Mouse (Mus musculus) forebrain, embryonic 13.5 days (tissue): ENCODE measurements around the gene BC025920. TPM values are rescaled to one million over a fixed set of nuclear protein-coding genes. Genes with fewer than 3 reads are reported as not detected.

ENCODE experiments used
- ATAC-seq: fragments of 200-750 bp; cut with Nextera tagmentation; 2 replicates; pipeline ENCODE4 v1.8.0; 2017
- H3K27ac ChIP-seq: fragments of 300-500 bp; sonication (generic); 2 replicates; pipeline ENCODE4 v1.5.1; 2015; ENCODE audit warnings: inconsistent platforms, mild to moderate bottlenecking, moderate library complexity
- H3K27me3 ChIP-seq: fragments of 300-500 bp; sonication (generic); 2 replicates; pipeline ENCODE4 v1.6.1; 2015; ENCODE audit warnings: mild to moderate bottlenecking, inconsistent platforms
- H3K36me3 ChIP-seq: fragments of 300-500 bp; sonication (generic); 2 replicates; pipeline ENCODE4 v1.6.1; 2015; ENCODE audit warnings: mild to moderate bottlenecking, inconsistent platforms; ENCODE audit not compliant: poor library complexity, severe bottlenecking
- H3K4me1 ChIP-seq: fragments of 300-500 bp; sonication (generic); 2 replicates; pipeline ENCODE4 v1.6.1; 2015; ENCODE audit warnings: inconsistent platforms
- H3K4me2 ChIP-seq: fragments of 300-500 bp; sonication (generic); 2 replicates; pipeline ENCODE4 v1.6.1; 2015; ENCODE audit warnings: inconsistent platforms, mild to moderate bottlenecking, moderate library complexity
- H3K4me3 ChIP-seq: fragments of 300-500 bp; sonication (generic); 2 replicates; pipeline ENCODE4 v1.5.1; 2015; ENCODE audit warnings: mild to moderate bottlenecking, inconsistent platforms
- H3K9ac ChIP-seq: fragments of 300-500 bp; sonication (generic); 2 replicates; pipeline ENCODE4 v1.6.1; 2015; ENCODE audit warnings: mild to moderate bottlenecking, inconsistent platforms
- H3K9me3 ChIP-seq: fragments of 300-500 bp; sonication (generic); replicated peaks from 2 replicates; pipeline ENCODE4 v1.6.1; 2016; ENCODE audit warnings: inconsistent platforms
- WGBS: fragments of 180-500 bp; shearing (Covaris S2); methylation state at CpG from one replicate; pipeline ENCODE4 v1.1.7; 2015; 5-methylcytosine and 5-hydroxymethylcytosine counted together
- polyA plus RNA-seq: library from polyadenylated mRNA; unstranded; fragments of >200 nt; fragmentation: Nextera tagmentation; extraction: Ambion mirVana; gene quantifications from 2 replicates; pipeline ENCODE4 v1.2.1, GENCODE M21; 2015

The BC025920 gene
- polyA plus RNA-seq, 1 experiment from 2014 or later: 3.7 TPM

- H3K9me3 ChIP-seq: no peaks in the 10 kb centered on the region
- no peaks in the 10 kb centered on the region for H3K36me3 ChIP-seq
- H3K4me2 ChIP-seq: peak overlapping the region; percentile 45
- ATAC-seq: no peak
- WGBS: 2% methylated on average over 11 of the region's 12 CpGs
- peaks cover 85% of the 10 kb centered on the region for H3K27me3 ChIP-seq
- H3K9ac ChIP-seq: no peak overlapping the region
- peak overlapping the region; percentile 48; the same call in 1 of the 2 replicates for H3K27ac ChIP-seq
- H3K4me1 ChIP-seq: peaks cover 43% of the 10 kb centered on the region
- no peak overlapping the region for H3K4me3 ChIP-seq
Observed at GRCm38 (mm10) chr10:81597137-81597950, 8.7 kb upstream of the BC025920 start.

GRCm38 (mm10) chr10:81598342-81598741, 7.7 kb upstream of the BC025920 start:
- Histone ChIP-seq H3K36me3 (no peaks in the 10 kb centered on the region), H3K9me3 (no peaks in the 10 kb centered on the region), H3K4me2 (no peak overlapping the region), H3K4me3 (no peak overlapping the region), H3K27me3 (peaks cover 76% of the 10 kb centered on the region), H3K9ac (no peak overlapping the region), H3K4me1 (peaks cover 47% of the 10 kb centered on the region), H3K27ac (no peak overlapping the region)
- no peak for ATAC-seq
- 52% methylated on average over 3 of the region's 3 CpGs for WGBS

GRCm38 (mm10) chr10:81598871-81599270, 7.2 kb upstream of the BC025920 start:
- ATAC-seq: no peak
- peaks cover 47% of the 10 kb centered on the region for H3K4me1 ChIP-seq
- no peak overlapping the region for H3K27ac ChIP-seq
- 61% methylated on average over 6 of the region's 6 CpGs for WGBS
- no peak overlapping the region for H3K9ac ChIP-seq
- peaks cover 72% of the 10 kb centered on the region for H3K27me3 ChIP-seq
- no peak overlapping the region for H3K4me2 ChIP-seq
- no peak overlapping the region for H3K4me3 ChIP-seq
- no peaks in the 10 kb centered on the region for H3K36me3 ChIP-seq
- H3K9me3 ChIP-seq: no peaks in the 10 kb centered on the region

GRCm38 (mm10) chr10:81599630-81600029, 6.4 kb upstream of the BC025920 start:
- WGBS: 80% methylated on average over 5 of the region's 5 CpGs
- Histone ChIP-seq H3K9me3 (no peaks in the 10 kb centered on the region), H3K4me1 (peaks cover 48% of the 10 kb centered on the region), H3K36me3 (no peaks in the 10 kb centered on the region), H3K4me2 (no peak overlapping the region), H3K27ac (no peak overlapping the region), H3K4me3 (no peak overlapping the region), H3K9ac (no peak overlapping the region), H3K27me3 (peaks cover 64% of the 10 kb centered on the region)
- ATAC-seq: no peak

GRCm38 (mm10) chr10:81600096-81600495, 6.0 kb upstream of the BC025920 start:
- peaks cover 59% of the 10 kb centered on the region for H3K27me3 ChIP-seq
- WGBS: 50% methylated on average over 10 of the region's 10 CpGs
- no peaks in the 10 kb centered on the region for H3K9me3 ChIP-seq
- H3K4me1 ChIP-seq: peaks cover 52% of the 10 kb centered on the region
- ATAC-seq: no peak
- H3K27ac ChIP-seq: no peak overlapping the region
- H3K36me3 ChIP-seq: no peaks in the 10 kb centered on the region
- no peak overlapping the region for H3K9ac ChIP-seq
- H3K4me3 ChIP-seq: no peak overlapping the region
- H3K4me2 ChIP-seq: no peak overlapping the region

GRCm38 (mm10) chr10:81600738-81601203, 5.3 kb upstream of the BC025920 start, which contains the start of gene Tle6:
Gene Tle6 (minus strand): TSS chr10:81601073.
- Histone ChIP-seq H3K36me3 (no peaks in the 10 kb centered on the region), H3K27me3 (peaks cover 53% of the 10 kb centered on the region), H3K27ac (no peak within 1 kb of the TSS), H3K4me3 (peak within 1 kb of the TSS; percentile 12), H3K9me3 (no peaks in the 10 kb centered on the region), H3K9ac (no peak within 1 kb of the TSS), H3K4me1 (peaks cover 53% of the 10 kb centered on the region), H3K4me2 (peak within 1 kb of the TSS; percentile 51)
- peak; percentile 85 for ATAC-seq
- under 1% methylated on average over 26 of the region's 28 CpGs for WGBS

- ATAC-seq: no peak
- Histone ChIP-seq H3K4me2 (peak overlapping the region; percentile 51), H3K27ac (no peak overlapping the region), H3K9me3 (no peaks in the 10 kb centered on the region), H3K36me3 (no peaks in the 10 kb centered on the region), H3K9ac (no peak overlapping the region), H3K27me3 (peaks cover 46% of the 10 kb centered on the region), H3K4me3 (0 out of 2 replicates have a peak overlapping the region, but pooled peaks have one; percentile 7), H3K4me1 (peaks cover 48% of the 10 kb centered on the region)
- 14% methylated on average over 7 of the region's 7 CpGs for WGBS
Observed at GRCm38 (mm10) chr10:81601396-81601905, 4.6 kb upstream of the BC025920 start.

GRCm38 (mm10) chr10:81602741-81603151, 3.3 kb upstream of the BC025920 start:
- Histone ChIP-seq H3K9me3 (no peaks in the 10 kb centered on the region), H3K4me1 (peaks cover 41% of the 10 kb centered on the region), H3K27ac (no peak overlapping the region), H3K36me3 (no peaks in the 10 kb centered on the region), H3K9ac (no peak overlapping the region), H3K27me3 (peaks cover 35% of the 10 kb centered on the region), H3K4me2 (no peak overlapping the region), H3K4me3 (no peak overlapping the region)
- no peak for ATAC-seq
- 19% methylated on average over 4 of the region's 4 CpGs for WGBS

- Histone ChIP-seq H3K9me3 (no peaks in the 10 kb centered on the region), H3K4me3 (no peak overlapping the region), H3K9ac (no peak overlapping the region), H3K27ac (0 out of 2 replicates have a peak overlapping the region, but pooled peaks have one; percentile 94), H3K4me1 (peaks cover 39% of the 10 kb centered on the region), H3K4me2 (peak overlapping the region; percentile 88; the same call in 1 of the 2 replicates), H3K27me3 (peaks cover 19% of the 10 kb centered on the region), H3K36me3 (peaks cover 8% of the 10 kb centered on the region)
- 81% methylated on average over 12 of the region's 12 CpGs for WGBS
- ATAC-seq: no peak
Observed at GRCm38 (mm10) chr10:81604019-81604967, 1.8 kb upstream of the BC025920 start.

- H3K36me3 ChIP-seq: peaks cover 8% of the 10 kb centered on the region
- peak; percentile 24 for ATAC-seq
- WGBS: 19% methylated on average over 29 of the region's 29 CpGs
- peaks cover 39% of the 10 kb centered on the region for H3K4me1 ChIP-seq
- peak overlapping the region; percentile 43 for H3K4me3 ChIP-seq
- no peaks in the 10 kb centered on the region for H3K9me3 ChIP-seq
- peak overlapping the region; percentile 65; the same call in 1 of the 2 replicates for H3K9ac ChIP-seq
- H3K27ac ChIP-seq: peak overlapping the region; percentile 94
- H3K4me2 ChIP-seq: peak overlapping the region; percentile 88
- peaks cover 11% of the 10 kb centered on the region for H3K27me3 ChIP-seq
Observed at GRCm38 (mm10) chr10:81604968-81605665, 953 bp upstream of the BC025920 start.

- H3K9me3 ChIP-seq: no peaks in the 10 kb centered on the region
- H3K9ac ChIP-seq: peak overlapping the region; percentile 65
- peaks cover 10% of the 10 kb centered on the region; the same call in 1 of the 2 replicates for H3K27me3 ChIP-seq
- H3K4me3 ChIP-seq: peak overlapping the region; percentile 43
- H3K4me2 ChIP-seq: peak overlapping the region; percentile 88
- H3K4me1 ChIP-seq: peaks cover 36% of the 10 kb centered on the region
- peak overlapping the region; percentile 94 for H3K27ac ChIP-seq
- H3K36me3 ChIP-seq: peaks cover 8% of the 10 kb centered on the region
- ATAC-seq: peak; percentile 5; the same call in 1 of the 2 replicates
- 6% methylated on average over 14 of the region's 14 CpGs for WGBS
Observed at GRCm38 (mm10) chr10:81605666-81605973, 450 bp upstream of the BC025920 start.
